Mouse (Mus musculus) kidney, embryonic 15.5 days (tissue): Measurements from ENCODE around the gene Usp48. TPM values are rescaled to one million over a fixed set of nuclear protein-coding genes. Genes with fewer than 3 reads are reported as not detected.
"Not testable (repeated sequence)": the region's sequence is repeated elsewhere in the genome, so short reads cannot be mapped to it uniquely, and the experiment has no call there.

ENCODE experiments used
- ATAC-seq: fragments of 200-750 bp; cut with Nextera tagmentation; replicated peaks from 2 replicates; pipeline ENCODE4 v1.8.0; 2017; ENCODE audit warnings: moderate TSS enrichment; ENCODE audit not compliant: low FRiP score
- H3K27ac ChIP-seq: fragments of 300-500 bp; sonication (generic); 2 replicates; pipeline ENCODE4 v1.5.1; 2015; ENCODE audit warnings: mild to moderate bottlenecking, inconsistent platforms
- H3K27me3 ChIP-seq: fragments of 300-500 bp; sonication (generic); 2 replicates; pipeline ENCODE4 v1.6.1; 2015; ENCODE audit warnings: inconsistent platforms
- H3K36me3 ChIP-seq: fragments of 300-500 bp; sonication (generic); 2 replicates; pipeline ENCODE4 v1.6.1; 2015; ENCODE audit warnings: inconsistent platforms
- H3K4me1 ChIP-seq: fragments of 300-500 bp; sonication (generic); 2 replicates; pipeline ENCODE4 v1.6.1; 2015; ENCODE audit warnings: inconsistent platforms
- H3K4me2 ChIP-seq: fragments of 300-500 bp; sonication (generic); 2 replicates; pipeline ENCODE4 v1.6.1; 2015; ENCODE audit warnings: moderate library complexity, mild to moderate bottlenecking, inconsistent platforms
- H3K4me3 ChIP-seq: fragments of 300-500 bp; sonication (generic); replicated peaks from 2 replicates; pipeline ENCODE4 v1.5.1; 2015; ENCODE audit warnings: mild to moderate bottlenecking, inconsistent platforms
- H3K9ac ChIP-seq: fragments of 300-500 bp; sonication (generic); 2 replicates; pipeline ENCODE4 v1.6.1; 2015; ENCODE audit warnings: mild to moderate bottlenecking, inconsistent platforms
- H3K9me3 ChIP-seq: fragments of 300-500 bp; sonication (generic); replicated peaks from 2 replicates; pipeline ENCODE4 v1.6.1; 2016; ENCODE audit warnings: inconsistent platforms
- WGBS: fragments of 180-500 bp; shearing (Covaris S2); methylation state at CpG from one replicate; pipeline ENCODE4 v1.1.7; 2015; ENCODE audit warnings: mixed read lengths; 5-methylcytosine and 5-hydroxymethylcytosine counted together
- polyA plus RNA-seq: library from polyadenylated mRNA; unstranded; fragments of >200 nt; fragmentation: Nextera tagmentation; extraction: Ambion mirVana; gene quantifications from 2 replicates; pipeline ENCODE4 v1.2.1, GENCODE M21; 2015

Gene Usp48
- polyA plus RNA-seq, 1 experiment from 2014 or later = 72.9 TPM

- H3K9ac ChIP-seq = no peak overlapping the region
- no peak overlapping the region for H3K4me2 ChIP-seq
- H3K4me1 ChIP-seq = peaks cover 15% of the 10 kb centered on the region
- H3K27ac ChIP-seq = no peak overlapping the region
- no peak overlapping the region for H3K4me3 ChIP-seq
- 53% methylated on average over 3 of the region's 3 CpGs for WGBS
- 0 out of 2 replicates have a peak, but pooled peaks have one; percentile 12 for ATAC-seq
- H3K9me3 ChIP-seq = no peaks in the 10 kb centered on the region
- H3K36me3 ChIP-seq = no peaks in the 10 kb centered on the region
- H3K27me3 ChIP-seq = peaks cover 21% of the 10 kb centered on the region
Observed at GRCm38 (mm10) chr4:137581815-137582214, 11.7 kb upstream of the Usp48 start.

- WGBS = 85% methylated on average over 2 of the region's 3 CpGs
- not testable (repeated sequence) for ATAC-seq, H3K36me3 ChIP-seq, H3K9ac ChIP-seq, H3K27ac ChIP-seq, H3K27me3 ChIP-seq, H3K9me3 ChIP-seq, H3K4me3 ChIP-seq, H3K4me2 ChIP-seq, H3K4me1 ChIP-seq
Observed at GRCm38 (mm10) chr4:137589095-137589494, 4.5 kb upstream of the Usp48 start.

GRCm38 (mm10) chr4:137589586-137589985 is 4.0 kb upstream of the Usp48 start:
- Histone ChIP-seq H3K9ac (no peak overlapping the region), H3K36me3 (no peaks in the 10 kb centered on the region), H3K4me3 (no peak overlapping the region), H3K4me1 (0 out of 2 replicates have a peak, but pooled peaks cover 3% of the 10 kb centered on the region), H3K27ac (no peak overlapping the region), H3K4me2 (no peak overlapping the region), H3K9me3 (no peaks in the 10 kb centered on the region), H3K27me3 (no peaks in the 10 kb centered on the region)
- ATAC-seq = no peak
- 91% methylated on average over 3 of the region's 3 CpGs for WGBS

- Histone ChIP-seq H3K9me3 (no peaks in the 10 kb centered on the region), H3K4me3 (no peak overlapping the region), H3K4me1 (peaks cover 15% of the 10 kb centered on the region), H3K4me2 (no peak overlapping the region), H3K27me3 (no peaks in the 10 kb centered on the region), H3K9ac (no peak overlapping the region), H3K27ac (no peak overlapping the region), H3K36me3 (no peaks in the 10 kb centered on the region)
- 76% methylated on average over 4 of the region's 4 CpGs for WGBS
- ATAC-seq = no peak
Observed at GRCm38 (mm10) chr4:137590961-137591360, 2.6 kb upstream of the Usp48 start.

GRCm38 (mm10) chr4:137594496-137595270 is 1.1 kb downstream of the Usp48 start:
- Histone ChIP-seq H3K4me3 (peak overlapping the region; percentile 83), H3K36me3 (no peaks in the 10 kb centered on the region; the same call in 1 of the 2 replicates), H3K27me3 (no peaks in the 10 kb centered on the region), H3K4me1 (peaks cover 37% of the 10 kb centered on the region), H3K9me3 (no peaks in the 10 kb centered on the region), H3K27ac (peak overlapping the region; percentile 100), H3K9ac (peak overlapping the region; percentile 89), H3K4me2 (peak overlapping the region; percentile 87)
- ATAC-seq = peak; percentile 27
- WGBS = 2% methylated on average over 40 of the region's 40 CpGs

GRCm38 (mm10) chr4:137597098-137597630 is 3.6 kb downstream of the Usp48 start:
- WGBS = 85% methylated on average over 4 of the region's 4 CpGs
- Histone ChIP-seq H3K27ac (no peak overlapping the region), H3K36me3 (no peaks in the 10 kb centered on the region; the same call in 1 of the 2 replicates), H3K27me3 (no peaks in the 10 kb centered on the region), H3K4me1 (peaks cover 43% of the 10 kb centered on the region), H3K4me3 (no peak overlapping the region), H3K9me3 (no peaks in the 10 kb centered on the region), H3K4me2 (no peak overlapping the region), H3K9ac (no peak overlapping the region)
- ATAC-seq = no peak

- no peak for ATAC-seq
- no peak overlapping the region for H3K27ac ChIP-seq
- H3K9ac ChIP-seq = no peak overlapping the region
- peaks cover 39% of the 10 kb centered on the region for H3K4me1 ChIP-seq
- no peak overlapping the region for H3K4me2 ChIP-seq
- WGBS = 85% methylated on average over 5 of the region's 5 CpGs
- no peaks in the 10 kb centered on the region; the same call in 1 of the 2 replicates for H3K36me3 ChIP-seq
- no peak overlapping the region for H3K4me3 ChIP-seq
- H3K9me3 ChIP-seq = no peaks in the 10 kb centered on the region
- H3K27me3 ChIP-seq = no peaks in the 10 kb centered on the region
Observed at GRCm38 (mm10) chr4:137598577-137598976, 5.0 kb downstream of the Usp48 start.

- H3K4me2 ChIP-seq = no peak overlapping the region
- WGBS = 81% methylated on average over 11 of the region's 11 CpGs
- H3K9ac ChIP-seq = no peak overlapping the region
- H3K36me3 ChIP-seq = peaks cover 44% of the 10 kb centered on the region
- no peak overlapping the region for H3K27ac ChIP-seq
- H3K4me3 ChIP-seq = no peak overlapping the region
- no peaks in the 10 kb centered on the region for H3K27me3 ChIP-seq
- ATAC-seq = no peak
- H3K4me1 ChIP-seq = peaks cover 15% of the 10 kb centered on the region
- no peaks in the 10 kb centered on the region for H3K9me3 ChIP-seq
Observed at GRCm38 (mm10) chr4:137603449-137604171, 10.1 kb downstream of the Usp48 start.

- Histone ChIP-seq H3K27ac (no peak overlapping the region), H3K4me2 (no peak overlapping the region), H3K4me1 (peaks cover 6% of the 10 kb centered on the region; the same call in 1 of the 2 replicates), H3K27me3 (no peaks in the 10 kb centered on the region), H3K9me3 (no peaks in the 10 kb centered on the region), H3K4me3 (no peak overlapping the region), H3K9ac (no peak overlapping the region), H3K36me3 (peaks cover 76% of the 10 kb centered on the region)
- no peak for ATAC-seq
- 99% methylated on average over 2 of the region's 2 CpGs for WGBS
Observed at GRCm38 (mm10) chr4:137607023-137607422, 13.5 kb downstream of the Usp48 start.

GRCm38 (mm10) chr4:137609281-137609680 is 15.7 kb downstream of the Usp48 start:
- no peak overlapping the region for H3K4me3 ChIP-seq
- no peaks in the 10 kb centered on the region for H3K27me3 ChIP-seq
- no peaks in the 10 kb centered on the region for H3K9me3 ChIP-seq
- peaks cover 99% of the 10 kb centered on the region for H3K36me3 ChIP-seq
- ATAC-seq = no peak
- 58% methylated on average over 7 of the region's 7 CpGs for WGBS
- H3K9ac ChIP-seq = no peak overlapping the region
- peaks cover 6% of the 10 kb centered on the region; the same call in 1 of the 2 replicates for H3K4me1 ChIP-seq
- no peak overlapping the region for H3K4me2 ChIP-seq
- peak overlapping the region; percentile 9; the same call in 1 of the 2 replicates for H3K27ac ChIP-seq

GRCm38 (mm10) chr4:137609702-137610101 is 16.1 kb downstream of the Usp48 start:
- Histone ChIP-seq H3K4me1 (peaks cover 6% of the 10 kb centered on the region; the same call in 1 of the 2 replicates), H3K4me3 (no peak overlapping the region), H3K36me3 (peaks cover 99% of the 10 kb centered on the region), H3K9me3 (no peaks in the 10 kb centered on the region), H3K9ac (no peak overlapping the region), H3K27ac (peak overlapping the region; percentile 9; the same call in 1 of the 2 replicates), H3K4me2 (no peak overlapping the region), H3K27me3 (no peaks in the 10 kb centered on the region)
- WGBS = 76% methylated on average over 7 of the region's 7 CpGs
- ATAC-seq = no peak

GRCm38 (mm10) chr4:137610256-137610655 is 16.7 kb downstream of the Usp48 start:
- peaks cover 98% of the 10 kb centered on the region for H3K36me3 ChIP-seq
- 59% methylated on average over 15 of the region's 15 CpGs for WGBS

More at GRCm38 (mm10) chr4:137610256-137610655, 16.7 kb downstream of the Usp48 start:
- no peak overlapping the region for H3K4me2 ChIP-seq
- no peaks in the 10 kb centered on the region for H3K27me3 ChIP-seq
- no peaks in the 10 kb centered on the region for H3K9me3 ChIP-seq
- 0 out of 2 replicates have a peak overlapping the region, but pooled peaks have one; percentile 2 for H3K27ac ChIP-seq
- ATAC-seq = no peak
- H3K4me1 ChIP-seq = peaks cover 6% of the 10 kb centered on the region; the same call in 1 of the 2 replicates
- no peak overlapping the region for H3K9ac ChIP-seq
- H3K4me3 ChIP-seq = no peak overlapping the region
